Mouse (Mus musculus) testis, adult 2 months (tissue): ENCODE results near the gene Zbtb4. TPM values are rescaled to one million over a fixed set of nuclear protein-coding genes. Genes with fewer than 3 reads are reported as not detected.
A peak's percentile ranks its signal among the peaks of the same experiment; 100 is the strongest.

Experiments
- H3K27ac ChIP-seq: fragments of 200-500 bp; 2 replicates; pipeline ENCODE4 v1.5.1; 2012; ENCODE audit warnings: low read depth, low read length; ENCODE audit not compliant: control insufficient read depth, insufficient read depth
- H3K27me3 ChIP-seq: fragments of 200-500 bp; 2 replicates; pipeline ENCODE4 v1.6.1; 2012; ENCODE audit warnings: mild to moderate bottlenecking, low read length, moderate library complexity; ENCODE audit not compliant: control insufficient read depth, insufficient read depth
- H3K36me3 ChIP-seq: fragments of 200-500 bp; 2 replicates; pipeline ENCODE4 v1.6.1; 2012; ENCODE audit warnings: mild to moderate bottlenecking, low read length; ENCODE audit not compliant: control insufficient read depth, insufficient read depth
- H3K4me1 ChIP-seq: fragments of 200-500 bp; 2 replicates; pipeline ENCODE4 v1.6.1; 2012; ENCODE audit warnings: low read length; ENCODE audit not compliant: control insufficient read depth, insufficient read depth
- H3K4me3 ChIP-seq: fragments of 200-500 bp; 2 replicates; pipeline ENCODE4 v1.5.1; 2012; ENCODE audit warnings: low read depth, mild to moderate bottlenecking, low read length, moderate library complexity, mixed read lengths; ENCODE audit not compliant: control insufficient read depth
- CTCF ChIP-seq: fragments of 200-500 bp; IDR thresholded peaks from 2 replicates; pipeline ENCODE4 v1.5.1; 2012; ENCODE audit warnings: low read depth, mild to moderate bottlenecking, inconsistent platforms, low read length, moderate library complexity; ENCODE audit not compliant: control insufficient read depth, insufficient read depth, insufficient replicate concordance
- POLR2A ChIP-seq: fragments of 200-500 bp; IDR thresholded peaks from 2 replicates; pipeline ENCODE4 v1.6.1; 2012; ENCODE audit warnings: low read depth, mild to moderate bottlenecking, inconsistent platforms, low read length, moderate library complexity; ENCODE audit not compliant: control insufficient read depth
- polyA plus RNA-seq: library from polyadenylated mRNA; depleted of rRNA; stranded (reverse); fragments of >200 nt; gene quantifications from 2 replicates; pipeline ENCODE4 v1.2.3, GENCODE M21; 2012

Gene Zbtb4
- polyA plus RNA-seq, 1 experiment = 6.0 TPM

DNA sequence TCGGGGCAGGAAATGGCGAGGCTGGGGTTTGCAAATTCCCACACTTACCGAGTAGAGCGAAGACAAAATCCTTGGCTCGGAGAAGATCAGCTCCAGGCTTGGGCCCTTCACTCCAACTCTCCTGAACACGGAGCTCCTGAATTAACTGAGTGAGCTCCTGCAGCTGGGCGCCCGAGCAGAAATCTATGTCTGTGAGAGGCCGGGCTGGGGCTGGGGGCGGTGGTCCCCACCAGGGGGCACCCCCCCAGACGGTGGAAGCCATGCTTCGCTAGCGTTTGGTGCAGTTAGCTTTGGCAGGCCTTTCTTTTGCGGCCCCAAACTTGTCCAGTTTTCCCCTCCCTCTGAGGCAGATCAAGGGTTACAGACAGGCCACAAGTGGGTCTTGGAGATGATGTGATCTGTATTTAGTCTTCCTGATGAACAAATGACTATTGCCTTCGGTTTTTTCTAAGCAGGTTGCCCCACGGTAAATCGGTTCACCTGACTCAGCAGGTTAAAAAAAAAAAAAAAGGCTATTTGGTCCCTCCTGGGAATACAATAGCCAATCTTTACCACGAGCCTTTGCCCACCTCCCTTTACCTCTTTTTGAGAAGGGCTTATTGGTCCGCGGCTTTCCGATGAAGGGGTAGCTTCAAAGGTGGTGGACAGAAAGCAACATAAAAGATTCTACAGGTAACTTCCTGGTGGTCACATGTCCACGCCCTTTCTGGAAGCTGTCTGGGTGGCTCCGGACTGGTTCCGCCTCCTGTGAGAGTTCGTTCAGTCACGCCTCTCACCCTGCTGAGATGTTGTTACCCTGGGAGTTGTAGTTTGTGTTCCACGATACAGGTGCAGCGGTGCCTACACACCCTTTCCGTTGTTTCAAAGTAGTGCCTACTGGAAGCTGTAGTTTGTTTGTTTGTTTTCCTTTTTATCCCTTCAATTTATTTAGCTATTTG, 39.5 kb downstream of the Zbtb4 start, which contains the start of gene Tmem102:
Gene Tmem102, minus strand, starts transcription at position 653 of the 938 bp plus-strand sequence.
- no peak for TF ChIP-seq CTCF
- TF ChIP-seq POLR2A = no peak
- H3K27ac ChIP-seq = no peak within 1 kb of the TSS
- H3K36me3 ChIP-seq = no peaks in the 10 kb centered on the region
- peak within 1 kb of the TSS; percentile 19; the same call in 1 of the 2 replicates for H3K4me3 ChIP-seq
- peaks cover 43% of the 10 kb centered on the region for H3K4me1 ChIP-seq
- no peaks in the 10 kb centered on the region for H3K27me3 ChIP-seq

DNA sequence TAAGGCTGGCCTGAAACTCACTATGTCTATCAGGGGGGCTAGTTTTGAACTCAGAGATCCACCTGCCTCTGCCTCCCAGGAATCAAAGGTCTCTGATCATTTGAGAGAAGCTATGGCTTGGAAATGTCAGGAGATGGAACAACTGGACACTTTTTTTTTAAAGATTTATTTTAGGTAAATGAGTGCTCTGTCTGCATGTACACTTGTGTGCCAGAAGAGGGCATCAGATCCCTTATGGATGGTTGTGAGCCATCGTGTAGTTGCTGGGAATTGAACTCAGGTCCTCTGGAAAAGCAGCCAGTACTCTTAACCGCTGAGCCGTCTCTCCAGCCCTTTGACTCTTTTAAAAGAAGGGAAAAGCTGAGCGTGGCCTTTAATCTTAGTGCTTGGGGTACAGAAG, 40.7 kb downstream of the Zbtb4 start:
- Histone ChIP-seq H3K36me3 (no peaks in the 10 kb centered on the region), H3K27me3 (no peaks in the 10 kb centered on the region), H3K4me1 (peaks cover 34% of the 10 kb centered on the region), H3K4me3 (no peak overlapping the region), H3K27ac (no peak overlapping the region)
- TF ChIP-seq CTCF (no peak), POLR2A (no peak)

DNA sequence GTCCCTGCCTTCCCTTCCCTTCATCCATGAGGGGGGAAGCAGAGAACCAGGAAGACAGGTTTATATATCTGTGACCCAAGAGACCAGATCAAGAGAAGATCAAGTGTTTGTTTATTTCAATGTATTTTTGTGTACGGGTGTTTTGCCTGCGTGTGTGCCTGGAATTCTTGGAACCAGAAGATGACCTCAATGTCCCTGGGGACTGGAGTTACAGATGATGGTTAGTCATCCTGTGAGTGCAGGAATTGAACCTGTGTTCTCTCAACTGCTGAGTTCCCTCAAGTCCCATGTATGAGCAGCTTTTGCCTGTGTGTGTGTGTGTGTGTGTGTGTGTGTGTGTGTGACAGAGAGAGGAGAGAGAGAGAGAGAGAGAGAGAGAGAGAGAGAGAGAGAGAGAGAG, 41.9 kb downstream of the Zbtb4 start:
- Histone ChIP-seq H3K27me3 (no peaks in the 10 kb centered on the region), H3K36me3 (no peaks in the 10 kb centered on the region), H3K4me1 (peaks cover 24% of the 10 kb centered on the region), H3K27ac (no peak overlapping the region), H3K4me3 (no peak overlapping the region)
- TF ChIP-seq POLR2A (no peak), CTCF (no peak)

DNA sequence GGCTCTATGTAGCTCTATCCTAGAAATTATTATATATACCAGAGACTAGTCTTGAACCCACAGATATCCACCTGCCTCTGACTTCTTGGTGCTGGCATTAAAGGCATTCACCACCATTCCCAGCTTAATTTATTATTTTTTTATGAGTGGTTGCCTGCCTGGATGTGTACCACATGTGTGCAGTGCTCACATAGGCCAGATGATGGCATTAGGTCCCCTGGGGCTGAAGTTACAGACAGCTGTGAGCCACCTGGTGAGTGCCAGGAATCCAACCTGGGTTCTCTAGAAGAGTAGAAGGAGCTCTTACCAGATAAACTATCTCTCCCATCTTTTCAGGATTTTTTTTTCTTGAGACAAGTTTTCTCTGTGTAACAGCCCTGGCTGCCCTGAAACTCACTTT, 44.6 kb downstream of the Zbtb4 start:
- Histone ChIP-seq H3K27ac (no peak overlapping the region), H3K4me3 (no peak overlapping the region), H3K36me3 (no peaks in the 10 kb centered on the region), H3K27me3 (no peaks in the 10 kb centered on the region), H3K4me1 (peaks cover 2% of the 10 kb centered on the region)
- TF ChIP-seq POLR2A (no peak), CTCF (no peak)

DNA sequence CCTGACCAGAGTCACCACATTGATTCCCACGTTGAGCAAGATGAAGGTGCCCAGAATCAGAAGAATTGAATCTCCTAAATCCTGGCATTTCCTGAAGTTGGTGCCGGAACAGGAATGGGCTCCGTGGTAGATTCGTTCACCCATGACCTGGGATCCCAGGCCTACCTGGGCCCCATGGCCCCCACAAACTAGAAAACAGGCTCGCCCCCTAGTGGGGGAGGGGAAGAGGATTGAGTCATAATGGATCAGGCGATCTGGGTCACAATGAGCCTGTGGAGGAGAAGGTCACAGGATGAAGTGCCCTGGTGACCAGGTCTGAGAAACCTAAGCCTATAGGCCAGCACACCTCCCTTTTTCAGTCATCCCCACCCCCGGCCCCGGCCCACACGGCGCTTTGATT, 49.4 kb downstream of the Zbtb4 start, which contains the start of gene Gm39566:
Gene Gm39566, minus strand, starts transcription at position 144 of the 400 bp plus-strand sequence.
- peak within 1 kb of the TSS; percentile 87 for H3K4me3 ChIP-seq
- H3K36me3 ChIP-seq = no peaks in the 10 kb centered on the region
- TF ChIP-seq CTCF (no peak), POLR2A (peak; percentile 50; the same call in 1 of the 2 replicates)
- H3K4me1 ChIP-seq = peaks cover 2% of the 10 kb centered on the region
- H3K27ac ChIP-seq = no peak within 1 kb of the TSS
- H3K27me3 ChIP-seq = no peaks in the 10 kb centered on the region

DNA sequence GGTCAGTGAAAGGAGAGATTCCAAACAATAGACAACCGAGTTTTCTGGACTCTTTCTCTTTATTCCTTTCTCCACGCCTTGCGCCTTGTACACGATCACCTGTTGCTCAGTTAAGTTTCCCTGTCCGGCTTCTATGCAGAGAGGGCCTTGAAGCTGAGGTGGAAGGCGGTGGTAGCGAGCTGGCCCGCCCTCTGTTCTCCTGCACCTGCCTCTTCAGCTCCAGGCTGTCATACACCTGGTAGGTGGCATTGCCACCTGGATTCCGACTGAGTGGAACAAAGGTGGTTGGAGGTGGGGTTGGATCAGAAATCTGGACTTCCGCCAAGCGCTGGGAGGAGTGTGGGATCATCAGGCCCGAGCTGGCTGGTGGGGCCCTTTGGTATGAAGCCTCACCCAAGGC, 50.8 kb downstream of the Zbtb4 start:
- Histone ChIP-seq H3K36me3 (no peaks in the 10 kb centered on the region), H3K4me3 (peak overlapping the region; percentile 85), H3K27ac (no peak overlapping the region), H3K27me3 (no peaks in the 10 kb centered on the region), H3K4me1 (peaks cover 2% of the 10 kb centered on the region; the same call in 1 of the 2 replicates)
- TF ChIP-seq CTCF = no peak
- TF ChIP-seq POLR2A = peak; percentile 55

DNA sequence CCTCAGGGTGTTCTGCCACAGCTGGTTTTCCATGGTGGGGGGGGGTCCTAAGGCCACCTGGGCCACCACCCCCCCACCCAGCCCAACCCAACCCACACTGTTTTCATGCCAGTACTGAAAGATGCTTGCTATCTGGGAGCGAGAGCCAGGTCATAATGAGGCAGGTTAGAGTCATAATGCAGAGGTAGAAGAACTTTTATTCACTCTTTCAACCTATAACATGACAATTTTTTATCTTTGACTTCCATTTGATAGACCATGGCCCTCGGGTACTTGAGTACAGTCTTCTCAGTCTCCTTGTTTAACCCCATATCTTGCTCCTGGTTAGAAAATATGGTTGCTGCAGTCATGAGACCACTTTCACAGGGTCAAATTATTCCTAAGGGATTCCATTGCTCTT, 52.7 kb downstream of the Zbtb4 start, which contains the start of gene Spem2:
Gene Spem2, minus strand, starts transcription at position 101 of the 400 bp plus-strand sequence.
- no peaks in the 10 kb centered on the region for H3K36me3 ChIP-seq
- 0 out of 2 replicates have a peak within 1 kb of the TSS, but pooled peaks have one; percentile 12 for H3K27ac ChIP-seq
- H3K27me3 ChIP-seq = no peaks in the 10 kb centered on the region
- peak within 1 kb of the TSS; percentile 85 for H3K4me3 ChIP-seq
- peaks cover 2% of the 10 kb centered on the region; the same call in 1 of the 2 replicates for H3K4me1 ChIP-seq
- TF ChIP-seq POLR2A (no peak), CTCF (no peak)
